Mouse (Mus musculus) limb, embryonic 15.5 days (tissue): ENCODE results near the gene Clec2i. TPM values are rescaled to one million over a fixed set of nuclear protein-coding genes. Genes with fewer than 3 reads are reported as not detected.
"Not testable (repeated sequence)": the region's sequence is repeated elsewhere in the genome, so short reads cannot be mapped to it uniquely, and the experiment has no call there.

Experiments
- ATAC-seq: fragments of 200-750 bp; cut with Nextera tagmentation; 2 replicates; pipeline ENCODE4 v1.8.0; 2017; ENCODE audit warnings: low read depth, moderate TSS enrichment; ENCODE audit not compliant: insufficient number of reproducible peaks, low FRiP score, low TSS enrichment
- H3K27ac ChIP-seq: fragments of 300-500 bp; sonication (generic); 2 replicates; pipeline ENCODE4 v1.5.1; 2015; ENCODE audit warnings: moderate library complexity, mild to moderate bottlenecking, inconsistent platforms
- H3K27me3 ChIP-seq: fragments of 300-500 bp; sonication (generic); 2 replicates; pipeline ENCODE4 v1.6.1; 2015; ENCODE audit warnings: inconsistent platforms
- H3K36me3 ChIP-seq: fragments of 300-500 bp; sonication (generic); 2 replicates; pipeline ENCODE4 v1.6.1; 2015; ENCODE audit warnings: inconsistent platforms
- H3K4me1 ChIP-seq: fragments of 300-500 bp; sonication (generic); 2 replicates; pipeline ENCODE4 v1.6.1; 2015; ENCODE audit warnings: inconsistent platforms
- H3K4me2 ChIP-seq: fragments of 300-500 bp; sonication (generic); 2 replicates; pipeline ENCODE4 v1.6.1; 2015; ENCODE audit warnings: mild to moderate bottlenecking, inconsistent platforms
- H3K4me3 ChIP-seq: fragments of 300-500 bp; sonication (generic); 2 replicates; pipeline ENCODE4 v1.5.1; 2015; ENCODE audit warnings: mild to moderate bottlenecking, inconsistent platforms
- H3K9ac ChIP-seq: fragments of 300-500 bp; sonication (generic); 2 replicates; pipeline ENCODE4 v1.6.1; 2015; ENCODE audit warnings: inconsistent platforms
- H3K9me3 ChIP-seq: fragments of 300-500 bp; sonication (generic); 2 replicates; pipeline ENCODE4 v1.6.1; 2016; ENCODE audit warnings: inconsistent platforms
- WGBS: fragments of 180-500 bp; shearing (Covaris S2); methylation state at CpG from one replicate; pipeline ENCODE4 v1.1.7; 2015; 5-methylcytosine and 5-hydroxymethylcytosine counted together
- microRNA-seq: library from miRNA; unstranded; fragments of <30 nt; microRNA quantifications from one replicate; pipeline ENCODE4, GENCODE M21; 2016
- polyA plus RNA-seq: library from polyadenylated mRNA; unstranded; fragments of >200 nt; fragmentation: Nextera tagmentation; extraction: Ambion mirVana; gene quantifications from 2 replicates; pipeline ENCODE4 v1.2.1, GENCODE M21; 2015

Gene Clec2i
- polyA plus RNA-seq, 1 experiment from 2014 or later: not detected

DNA sequence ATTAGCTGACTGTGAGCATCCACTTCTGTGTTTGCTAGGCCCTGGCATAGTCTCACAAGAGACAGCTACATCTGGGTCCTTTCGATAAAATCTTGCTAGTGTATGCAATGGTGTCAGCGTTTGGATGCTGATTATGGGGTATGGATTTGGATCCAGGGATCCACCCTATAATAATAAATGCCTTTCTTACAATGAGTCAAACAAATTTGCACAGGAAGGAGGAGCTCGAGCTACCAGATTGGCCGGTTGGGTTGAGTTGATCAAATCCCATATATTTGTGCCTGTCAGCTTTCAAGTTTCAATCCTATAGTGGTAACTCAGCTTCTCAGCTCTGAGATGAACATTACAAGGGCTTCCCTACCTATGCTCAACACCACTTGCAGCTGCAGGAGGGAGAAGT is 46.7 kb downstream of the Clec2i start, which contains the start of gene Clec2g:
Gene Clec2g (plus strand): TSS at position 301 of the 400 bp plus-strand sequence.
- WGBS: 86% methylated on average over 4 of the region's 4 CpGs
- not testable (repeated sequence) for H3K9ac ChIP-seq, H3K9me3 ChIP-seq, H3K4me1 ChIP-seq, ATAC-seq, H3K4me3 ChIP-seq, H3K27me3 ChIP-seq, H3K36me3 ChIP-seq, H3K4me2 ChIP-seq, H3K27ac ChIP-seq

DNA sequence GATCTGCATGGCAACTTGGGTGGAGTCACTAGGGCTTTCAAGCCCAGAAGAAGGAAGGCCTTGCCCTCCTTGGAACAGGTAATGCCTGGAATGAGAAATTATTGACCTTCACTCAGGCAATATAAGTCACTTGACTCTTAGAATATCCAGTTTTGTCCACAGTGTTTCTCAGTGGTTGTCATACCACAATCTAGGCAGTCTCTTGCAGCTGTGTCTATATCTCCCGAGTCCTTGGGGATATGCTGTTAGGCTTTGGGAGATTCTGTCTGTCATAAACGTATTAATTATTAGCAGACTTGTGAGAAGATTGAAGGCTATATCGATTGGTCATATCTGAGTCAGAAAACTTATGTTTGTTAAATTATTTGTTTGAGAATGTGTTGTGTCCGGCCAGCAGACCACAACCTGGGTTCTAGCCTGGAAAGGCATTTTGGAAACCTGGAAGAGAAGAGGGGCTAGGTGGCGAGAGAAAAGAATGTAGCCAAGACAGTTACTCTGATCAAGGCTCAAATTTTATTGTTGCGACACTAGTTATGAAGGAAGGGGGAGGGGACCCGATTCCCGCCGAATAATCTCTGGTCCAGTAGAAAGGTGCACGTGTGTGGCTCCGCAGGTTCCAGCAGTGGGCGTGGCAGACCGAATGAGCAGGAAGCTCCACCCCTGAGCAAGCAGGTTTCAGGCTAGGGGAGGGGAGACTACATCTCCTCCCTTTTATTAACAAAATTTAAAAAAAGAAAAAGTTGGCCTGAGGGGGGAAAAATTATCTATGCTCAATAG is 48.7 kb downstream of the Clec2i start:
- H3K27ac ChIP-seq, H3K9me3 ChIP-seq, H3K9ac ChIP-seq, H3K4me3 ChIP-seq, H3K27me3 ChIP-seq, H3K36me3 ChIP-seq, H3K4me2 ChIP-seq, H3K4me1 ChIP-seq, ATAC-seq: not testable (repeated sequence)
- 93% methylated on average over 5 of the region's 13 CpGs for WGBS

DNA sequence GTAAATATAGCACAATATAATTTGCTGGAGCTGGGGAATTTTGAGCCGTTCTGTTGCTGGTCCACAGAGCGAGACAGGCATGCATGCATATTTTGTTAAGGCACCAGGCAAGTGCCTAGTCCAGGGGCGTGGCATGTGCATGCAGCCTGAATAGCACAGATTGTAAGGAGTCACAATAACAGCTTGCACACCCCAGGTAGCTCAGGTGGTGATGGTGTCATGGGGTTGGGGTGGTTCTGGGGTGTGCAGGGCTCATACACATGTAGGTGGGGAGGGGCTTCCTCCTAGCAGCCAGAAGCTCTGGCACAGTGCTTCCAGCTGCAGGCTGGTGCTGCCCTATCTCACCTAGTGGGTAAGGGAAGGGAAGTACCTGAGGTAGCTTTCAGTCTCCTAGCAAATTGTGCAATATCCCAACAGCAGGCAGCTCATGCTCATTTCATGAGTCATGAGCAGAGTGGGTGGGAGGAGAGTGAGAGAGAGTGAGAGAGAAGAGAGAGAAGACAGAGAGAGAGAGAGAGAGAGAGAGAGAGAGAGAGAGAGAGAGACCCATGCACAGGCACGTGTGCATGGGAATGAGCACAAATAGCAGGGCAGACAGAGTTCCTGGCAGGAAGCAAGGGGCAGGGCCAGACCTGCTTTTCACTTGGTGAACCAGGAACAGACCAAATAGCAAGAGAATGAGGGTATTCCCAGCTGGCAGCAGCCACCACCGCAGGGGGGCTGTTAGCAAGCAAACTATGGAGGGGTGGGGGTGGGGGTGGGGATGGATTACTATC is 54.4 kb downstream of the Clec2i start:
- Histone ChIP-seq H3K27ac (no peak overlapping the region), H3K4me1 (no peaks in the 10 kb centered on the region), H3K27me3 (no peaks in the 10 kb centered on the region), H3K4me2 (no peak overlapping the region), H3K4me3 (no peak overlapping the region), H3K9me3 (no peaks in the 10 kb centered on the region), H3K36me3 (no peaks in the 10 kb centered on the region), H3K9ac (no peak overlapping the region)
- no peak; the same call in 1 of the 2 replicates for ATAC-seq
- WGBS: 77% methylated on average over 5 of the region's 5 CpGs

DNA sequence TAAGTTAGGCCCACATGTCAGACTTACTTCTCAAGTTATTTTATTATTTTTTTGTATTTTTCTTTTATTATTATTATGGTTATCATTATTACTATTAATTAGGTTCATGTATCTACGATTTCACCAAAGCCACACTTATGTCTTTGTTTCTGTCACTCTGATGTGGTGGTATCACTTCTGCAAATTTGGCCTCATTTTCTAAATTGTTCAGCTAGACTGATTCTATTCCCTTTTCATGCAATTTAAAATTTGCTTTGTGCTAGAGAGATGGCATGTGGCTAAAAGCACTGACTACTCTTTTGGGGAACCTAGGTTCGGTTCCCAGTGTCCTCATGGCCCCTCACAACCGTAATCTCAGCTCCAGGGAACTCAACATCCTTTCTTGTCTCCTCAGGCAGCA is 58.2 kb downstream of the Clec2i start:
- WGBS: 83% methylated on average over 3 of the region's 3 CpGs
- no peak for ATAC-seq
- Histone ChIP-seq H3K27ac (no peak overlapping the region), H3K4me1 (no peaks in the 10 kb centered on the region), H3K36me3 (no peaks in the 10 kb centered on the region), H3K9me3 (no peaks in the 10 kb centered on the region), H3K4me3 (no peak overlapping the region), H3K27me3 (no peaks in the 10 kb centered on the region), H3K4me2 (no peak overlapping the region), H3K9ac (no peak overlapping the region)

Small RNAs within 50 kb of the gene (microRNA-seq; reads per million reads assigned to microRNA genes)
- gene Gm27336: not detected

Other genes with a start within 250 kb of the Clec2i start
- gene Clec2h, start 225.2 kb upstream of the Clec2i start, polyA plus RNA-seq: not detected in 2 replicates
- not detected in 2 replicates for gene Klrb1, start 164.5 kb upstream of the Clec2i start, polyA plus RNA-seq
- 0.07 TPM in 1 of 2 replicates, not detected in the other for gene Klrb1c, start 98.4 kb upstream of the Clec2i start, polyA plus RNA-seq
- not detected in 2 replicates for gene Gm44511, start 61.3 kb upstream of the Clec2i start, polyA plus RNA-seq
- 0.11 and 0.18 TPM in 2 replicates for gene Klrb1b, start 61.3 kb upstream of the Clec2i start, polyA plus RNA-seq
- gene BC035044, start 3.5 kb downstream of the Clec2i start, polyA plus RNA-seq: 0.19 and 0.58 TPM in 2 replicates
- 5.1 and 8.0 TPM in 2 replicates for gene Clec2g, start 46.8 kb downstream of the Clec2i start, polyA plus RNA-seq
- 0.12 and 0.22 TPM in 2 replicates for gene Klrb1f, start 158.3 kb downstream of the Clec2i start, polyA plus RNA-seq
- gene Clec2e, start 213.3 kb downstream of the Clec2i start, polyA plus RNA-seq: not detected in 2 replicates